Mouse (Mus musculus): ENCODE measurements around the gene Notum. TPM values are rescaled to one million over a fixed set of nuclear protein-coding genes. Genes with fewer than 3 reads are reported as not detected.
A peak's percentile ranks its signal among the peaks of the same experiment; 100 is the strongest.
"Not testable (repeated sequence)": the region's sequence is repeated elsewhere in the genome, so short reads cannot be mapped to it uniquely, and the experiment has no call there.

The Notum gene
- polyA plus RNA-seq, 1 experiment from 2014 or later = 1.1 TPM

DNA sequence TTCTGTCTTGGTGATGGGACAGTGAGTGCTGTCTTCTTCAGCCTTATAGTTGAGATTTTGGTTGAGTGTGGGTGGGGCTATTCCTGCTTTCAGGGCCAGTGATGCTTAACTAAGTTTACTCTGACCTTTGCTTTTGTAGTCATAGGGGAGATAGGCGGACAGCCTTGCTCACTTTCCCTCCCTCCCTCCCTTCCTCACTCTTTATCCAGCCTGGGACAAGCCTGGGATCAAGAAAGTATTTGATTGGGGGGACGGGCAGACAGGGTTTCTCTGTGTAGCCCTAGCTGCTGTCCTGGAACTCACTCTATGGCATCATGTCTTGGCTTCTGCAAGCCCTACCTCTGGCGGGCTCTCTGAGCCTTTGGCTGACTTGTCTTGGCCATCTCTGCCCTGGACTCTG, 32.5 kb upstream of the Notum start:
- no peak overlapping the region for H3K4me3 ChIP-seq
- no peak overlapping the region for H3K9ac ChIP-seq (replicated peaks)
- 54% methylated on average over 3 of the region's 3 CpGs for WGBS
- H3K4me1 ChIP-seq = peaks cover 6% of the 10 kb centered on the region; the same call in 1 of the 2 replicates
- no peak overlapping the region for H3K4me2 ChIP-seq (replicated peaks)
- H3K36me3 ChIP-seq = peaks cover 27% of the 10 kb centered on the region; the same call in 1 of the 2 replicates
- no peak for ATAC-seq (replicated peaks)
- no peaks in the 10 kb centered on the region for H3K9me3 ChIP-seq
- H3K27ac ChIP-seq (replicated peaks) = no peak overlapping the region
- H3K27me3 ChIP-seq = no peaks in the 10 kb centered on the region

DNA sequence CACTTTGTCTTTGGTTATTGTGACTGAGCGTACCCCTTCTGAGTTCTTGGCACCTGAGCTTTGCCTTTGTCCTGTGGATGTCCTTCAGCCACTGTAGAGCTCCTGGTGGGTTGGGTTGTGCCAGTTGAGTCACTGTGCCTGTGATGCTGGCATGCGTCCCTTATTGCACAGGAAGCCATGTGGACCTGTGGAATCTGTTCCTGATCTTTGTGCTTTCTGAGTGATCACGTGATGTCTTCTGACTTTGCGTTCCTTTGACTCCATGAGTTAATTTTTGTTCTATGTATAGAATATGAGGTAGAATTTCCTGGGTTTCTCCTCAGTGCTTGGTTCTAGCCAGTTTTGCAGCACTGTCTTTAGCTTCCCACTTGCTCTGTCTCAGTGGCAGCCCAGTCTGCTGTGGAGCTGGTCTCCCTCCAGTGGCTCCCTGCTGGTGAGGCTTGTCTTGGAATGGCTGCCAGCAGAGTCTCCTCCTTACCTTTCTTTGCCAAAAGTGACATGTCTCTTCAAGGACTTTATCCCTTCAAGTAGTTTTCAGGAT, 31.6 kb upstream of the Notum start:
- H3K36me3 ChIP-seq = peaks cover 33% of the 10 kb centered on the region; the same call in 1 of the 2 replicates
- peaks cover 6% of the 10 kb centered on the region; the same call in 1 of the 2 replicates for H3K4me1 ChIP-seq
- ATAC-seq (replicated peaks) = no peak
- no peak overlapping the region for H3K4me3 ChIP-seq
- no peaks in the 10 kb centered on the region for H3K9me3 ChIP-seq
- no peaks in the 10 kb centered on the region for H3K27me3 ChIP-seq
- no peak overlapping the region for H3K9ac ChIP-seq (replicated peaks)
- H3K4me2 ChIP-seq (replicated peaks) = no peak overlapping the region
- no peak overlapping the region for H3K27ac ChIP-seq (replicated peaks)
- 92% methylated on average over 4 of the region's 4 CpGs for WGBS

DNA sequence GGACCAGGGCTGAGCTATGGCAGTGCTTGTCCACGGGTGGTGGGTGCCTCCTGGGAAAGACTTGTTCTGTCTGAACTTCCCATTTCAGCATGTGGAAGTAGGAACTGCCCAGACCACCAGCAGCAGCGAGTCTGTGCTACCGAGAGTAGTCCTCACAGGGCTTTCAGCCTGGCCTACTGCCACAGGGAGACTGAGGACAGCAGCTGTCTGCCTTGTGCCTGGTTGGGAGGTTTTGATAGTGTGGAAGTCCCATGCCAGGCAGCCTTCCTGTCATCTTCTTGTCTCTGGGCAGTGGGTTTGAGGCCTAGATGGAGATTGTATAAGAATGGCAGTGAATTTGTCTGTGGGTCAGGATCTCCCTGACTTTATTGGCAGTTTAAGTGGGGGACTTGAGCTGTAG, 28.4 kb upstream of the Notum start:
- WGBS = 84% methylated on average over 3 of the region's 3 CpGs
- H3K36me3 ChIP-seq = peaks cover 34% of the 10 kb centered on the region; the same call in 1 of the 2 replicates
- H3K9ac ChIP-seq (replicated peaks) = no peak overlapping the region
- no peaks in the 10 kb centered on the region for H3K4me1 ChIP-seq
- no peak overlapping the region for H3K27ac ChIP-seq (replicated peaks)
- H3K4me2 ChIP-seq (replicated peaks) = no peak overlapping the region
- no peaks in the 10 kb centered on the region for H3K27me3 ChIP-seq
- no peaks in the 10 kb centered on the region for H3K9me3 ChIP-seq
- no peak overlapping the region for H3K4me3 ChIP-seq
- ATAC-seq (replicated peaks) = no peak

DNA sequence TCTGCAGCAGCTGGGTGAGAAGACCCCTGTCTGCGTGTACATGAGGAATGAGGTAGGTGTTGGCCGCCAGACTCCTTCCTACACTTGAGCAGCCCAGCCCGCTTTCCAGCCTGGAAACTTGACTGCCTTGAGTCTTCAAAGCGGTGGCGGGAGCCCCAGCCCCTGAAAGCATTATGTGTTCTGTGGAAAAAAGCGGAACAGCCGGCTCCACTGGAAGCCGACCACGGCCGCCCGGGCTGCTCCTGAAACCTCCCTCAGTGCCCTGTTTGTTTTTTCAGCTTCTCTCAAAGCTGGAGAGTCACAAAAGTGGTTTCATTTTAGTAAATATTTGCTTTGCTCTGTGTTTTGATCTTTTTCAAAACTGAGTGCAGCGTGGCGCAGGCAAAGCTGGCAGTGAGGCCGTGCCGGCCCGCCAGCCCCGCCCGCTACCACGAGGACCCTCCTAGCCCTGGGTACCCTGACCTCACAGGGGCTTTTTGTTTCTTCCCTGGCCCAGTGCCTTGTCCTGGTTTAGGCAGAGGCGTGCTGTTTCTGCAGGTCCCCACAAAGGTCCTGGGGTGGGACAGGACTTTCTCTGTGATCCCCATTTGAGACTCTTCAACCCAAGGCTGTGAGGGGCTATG, 25.8 kb upstream of the Notum start:
- no peaks in the 10 kb centered on the region for H3K9me3 ChIP-seq
- no peak overlapping the region for H3K4me3 ChIP-seq
- no peak overlapping the region for H3K27ac ChIP-seq (replicated peaks)
- no peak overlapping the region for H3K4me2 ChIP-seq (replicated peaks)
- no peaks in the 10 kb centered on the region for H3K27me3 ChIP-seq
- no peak for ATAC-seq (replicated peaks)
- H3K9ac ChIP-seq (replicated peaks) = no peak overlapping the region
- H3K36me3 ChIP-seq = peaks cover 45% of the 10 kb centered on the region
- WGBS = 77% methylated on average over 20 of the region's 20 CpGs
- H3K4me1 ChIP-seq = no peaks in the 10 kb centered on the region

DNA sequence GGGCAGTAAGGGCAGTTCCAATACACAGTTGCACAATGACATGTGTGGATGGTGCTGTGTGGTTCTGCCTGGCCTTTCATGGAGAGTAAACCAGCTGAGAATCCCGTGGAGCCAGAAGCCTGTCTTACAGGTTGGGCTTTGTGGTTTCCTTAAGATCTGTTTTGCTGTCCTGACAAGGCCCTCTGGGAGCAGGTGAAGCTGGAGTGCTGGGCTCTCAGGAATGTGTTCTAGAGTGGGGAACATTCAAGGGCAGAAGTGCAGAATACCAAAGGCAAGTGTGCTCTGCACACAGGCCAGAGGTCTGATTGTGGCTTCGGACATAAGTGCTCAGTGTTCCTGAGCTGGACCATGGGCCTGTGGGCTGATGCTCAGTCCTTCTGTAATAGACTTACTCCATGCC, 23.7 kb upstream of the Notum start:
- 93% methylated on average over 2 of the region's 2 CpGs for WGBS
- no peak for ATAC-seq (replicated peaks)

DNA sequence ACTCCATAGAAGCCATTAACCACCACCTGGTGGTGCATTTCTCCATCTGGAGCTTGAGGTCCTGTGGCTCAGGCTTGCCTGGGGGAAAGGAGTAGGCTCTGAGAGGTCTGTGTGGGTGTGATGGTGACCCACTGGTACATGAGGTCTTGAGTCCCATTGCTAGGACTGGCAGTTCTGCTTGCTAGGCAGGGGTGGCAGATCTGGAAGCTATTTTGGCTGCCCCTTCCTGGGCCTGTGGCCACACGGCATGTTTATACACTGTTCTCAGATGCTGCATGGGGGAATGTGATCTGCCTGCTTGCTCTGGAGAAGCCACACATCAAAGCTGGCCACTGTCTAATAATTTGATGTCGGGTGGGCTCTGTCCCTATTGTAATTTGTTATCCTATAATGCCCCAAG, 23.1 kb upstream of the Notum start:
- H3K4me1 ChIP-seq = no peaks in the 10 kb centered on the region
- H3K27ac ChIP-seq (replicated peaks) = no peak overlapping the region
- 94% methylated on average over 2 of the region's 2 CpGs for WGBS
- H3K4me3 ChIP-seq = no peak overlapping the region
- no peak overlapping the region for H3K4me2 ChIP-seq (replicated peaks)
- H3K9ac ChIP-seq (replicated peaks) = no peak overlapping the region
- H3K9me3 ChIP-seq = no peaks in the 10 kb centered on the region
- H3K36me3 ChIP-seq = peaks cover 58% of the 10 kb centered on the region
- no peaks in the 10 kb centered on the region for H3K27me3 ChIP-seq
- no peak for ATAC-seq (replicated peaks)

More for the DNA sequence above, 23.7 kb upstream of the Notum start:
- Histone ChIP-seq H3K9ac (replicated peaks) (no peak overlapping the region), H3K4me3 (no peak overlapping the region), H3K27me3 (no peaks in the 10 kb centered on the region), H3K27ac (replicated peaks) (no peak overlapping the region), H3K36me3 (peaks cover 58% of the 10 kb centered on the region), H3K9me3 (no peaks in the 10 kb centered on the region), H3K4me1 (no peaks in the 10 kb centered on the region), H3K4me2 (replicated peaks) (no peak overlapping the region)

DNA sequence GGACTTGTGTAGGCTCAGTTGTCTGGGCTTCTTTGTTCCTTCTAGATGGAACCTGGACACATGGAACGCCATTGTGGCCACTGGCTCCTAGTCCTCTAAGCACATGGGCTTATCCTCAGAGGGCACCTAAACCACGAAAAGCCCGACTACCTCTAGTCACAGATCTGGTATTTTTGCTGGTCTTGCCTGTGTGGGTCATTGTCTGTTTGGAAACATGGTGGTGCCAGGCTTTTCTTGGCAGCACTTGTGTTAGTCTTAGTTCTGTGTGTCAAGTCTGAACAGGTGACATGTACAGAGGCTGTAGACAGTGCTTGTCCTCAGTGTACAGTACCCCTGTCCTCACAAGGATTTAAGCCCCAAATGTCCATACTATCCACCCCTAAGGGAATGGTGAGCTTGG, 22.6 kb upstream of the Notum start:
- ATAC-seq (replicated peaks) = no peak
- no peak overlapping the region for H3K4me3 ChIP-seq
- peaks cover 56% of the 10 kb centered on the region for H3K36me3 ChIP-seq
- 88% methylated on average over 3 of the region's 3 CpGs for WGBS
- no peaks in the 10 kb centered on the region for H3K27me3 ChIP-seq
- no peaks in the 10 kb centered on the region for H3K9me3 ChIP-seq
- H3K4me2 ChIP-seq (replicated peaks) = no peak overlapping the region
- no peak overlapping the region for H3K9ac ChIP-seq (replicated peaks)
- H3K4me1 ChIP-seq = no peaks in the 10 kb centered on the region
- no peak overlapping the region for H3K27ac ChIP-seq (replicated peaks)

DNA sequence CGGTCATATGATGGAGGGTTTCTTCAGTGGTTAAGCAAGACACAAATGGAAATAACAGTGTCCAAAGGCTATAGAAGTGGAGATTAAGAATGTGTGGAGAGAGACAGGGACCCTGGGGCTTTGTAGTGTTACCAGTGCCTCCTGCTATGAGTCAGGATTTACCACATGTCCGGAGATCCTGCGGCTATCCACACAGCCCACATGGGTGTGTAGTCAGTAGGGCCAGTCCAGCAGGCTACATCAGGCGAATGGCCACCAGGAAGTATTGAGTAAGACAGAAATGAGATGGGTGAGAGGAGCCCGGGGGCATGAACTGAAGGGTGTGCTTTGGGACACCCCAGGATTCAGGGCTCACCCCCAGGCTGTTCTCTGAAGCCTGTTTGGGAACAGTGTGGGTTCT, 21.7 kb upstream of the Notum start:
- Histone ChIP-seq H3K27me3 (no peaks in the 10 kb centered on the region), H3K27ac (replicated peaks) (no peak overlapping the region), H3K9ac (replicated peaks) (no peak overlapping the region), H3K9me3 (no peaks in the 10 kb centered on the region), H3K36me3 (peaks cover 54% of the 10 kb centered on the region), H3K4me2 (replicated peaks) (no peak overlapping the region), H3K4me3 (no peak overlapping the region), H3K4me1 (no peaks in the 10 kb centered on the region)
- 95% methylated on average over 5 of the region's 5 CpGs for WGBS
- no peak for ATAC-seq (replicated peaks)

DNA sequence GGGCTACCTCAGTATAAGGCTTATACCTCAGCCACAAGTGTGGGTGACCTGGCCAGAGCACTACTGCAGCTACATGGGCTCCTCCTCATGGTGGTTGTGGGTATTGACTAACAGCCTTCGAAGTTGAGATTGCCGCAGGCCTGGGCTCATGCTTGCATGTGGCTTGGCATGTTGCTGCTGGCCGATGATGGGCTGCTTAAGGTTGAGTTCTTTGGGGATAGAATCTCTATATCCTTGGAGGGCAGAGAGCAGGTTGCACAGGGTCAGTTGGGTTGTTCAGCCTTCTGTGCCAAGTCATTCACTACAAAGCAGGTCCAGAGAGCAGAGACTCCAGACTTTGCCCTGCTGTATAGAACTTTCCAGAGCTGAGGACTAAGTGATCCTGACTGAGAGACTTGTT, 18.9 kb upstream of the Notum start:
- Histone ChIP-seq H3K9ac (replicated peaks) (no peak overlapping the region), H3K9me3 (no peaks in the 10 kb centered on the region), H3K36me3 (peaks cover 54% of the 10 kb centered on the region), H3K4me2 (replicated peaks) (no peak overlapping the region), H3K27me3 (no peaks in the 10 kb centered on the region), H3K4me1 (peaks cover 3% of the 10 kb centered on the region), H3K4me3 (no peak overlapping the region), H3K27ac (replicated peaks) (no peak overlapping the region)
- no peak for ATAC-seq (replicated peaks)
- 79% methylated on average over 3 of the region's 3 CpGs for WGBS

DNA sequence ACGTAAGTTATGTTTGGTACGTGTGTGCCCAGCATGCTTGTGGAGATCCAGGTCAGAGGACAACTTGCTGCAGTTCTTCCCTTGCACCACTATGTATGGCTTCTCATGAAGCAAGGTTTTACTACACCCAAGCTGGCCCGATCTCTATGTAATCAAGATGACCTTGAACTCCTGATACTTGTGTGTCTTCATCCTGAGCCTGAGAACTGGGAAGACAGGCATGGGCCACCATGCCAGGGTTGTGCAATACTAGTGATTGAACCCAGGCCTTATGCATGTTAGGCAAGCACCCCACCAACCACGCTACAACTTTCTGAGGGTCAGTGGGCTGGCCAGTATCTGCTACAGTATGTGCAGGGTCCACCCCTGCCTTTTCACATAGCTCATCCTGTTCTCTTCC, 16.0 kb upstream of the Notum start:
- no peak for ATAC-seq (replicated peaks)
- Histone ChIP-seq H3K9ac (replicated peaks) (no peak overlapping the region), H3K36me3 (peaks cover 40% of the 10 kb centered on the region), H3K9me3 (no peaks in the 10 kb centered on the region), H3K27me3 (no peaks in the 10 kb centered on the region), H3K4me1 (peaks cover 18% of the 10 kb centered on the region), H3K27ac (replicated peaks) (no peak overlapping the region), H3K4me3 (no peak overlapping the region), H3K4me2 (replicated peaks) (no peak overlapping the region)
- WGBS = over 99% methylated on average over 4 of the region's 4 CpGs

DNA sequence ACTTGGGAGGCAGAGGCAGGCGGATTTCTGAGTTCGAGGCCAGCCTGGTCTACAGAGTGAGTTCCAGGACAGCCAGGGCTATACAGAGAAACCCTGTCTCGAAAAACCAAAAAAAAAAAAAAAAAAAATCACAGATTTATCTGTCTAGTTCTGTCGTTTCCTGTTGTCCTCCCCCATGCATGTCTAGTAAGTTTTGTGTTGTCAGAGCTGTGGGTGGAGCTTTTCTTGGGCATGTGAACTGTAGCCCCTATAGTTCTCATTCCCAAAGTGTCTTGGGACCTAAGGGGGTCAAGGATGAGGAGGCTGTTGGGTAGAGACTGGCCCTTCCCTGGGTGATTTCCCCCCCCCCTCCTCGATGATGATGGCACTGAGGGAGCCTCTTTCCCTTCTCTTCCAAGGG, 14.9 kb upstream of the Notum start:
- not testable (repeated sequence) for H3K9me3 ChIP-seq; H3K9ac ChIP-seq (replicated peaks); H3K4me3 ChIP-seq; H3K27ac ChIP-seq (replicated peaks); H3K27me3 ChIP-seq; H3K4me2 ChIP-seq (replicated peaks); ATAC-seq (replicated peaks)
- H3K36me3 ChIP-seq = peaks cover 33% of the 10 kb centered on the region
- H3K4me1 ChIP-seq = peaks cover 18% of the 10 kb centered on the region
- 94% methylated on average over 5 of the region's 5 CpGs for WGBS

DNA sequence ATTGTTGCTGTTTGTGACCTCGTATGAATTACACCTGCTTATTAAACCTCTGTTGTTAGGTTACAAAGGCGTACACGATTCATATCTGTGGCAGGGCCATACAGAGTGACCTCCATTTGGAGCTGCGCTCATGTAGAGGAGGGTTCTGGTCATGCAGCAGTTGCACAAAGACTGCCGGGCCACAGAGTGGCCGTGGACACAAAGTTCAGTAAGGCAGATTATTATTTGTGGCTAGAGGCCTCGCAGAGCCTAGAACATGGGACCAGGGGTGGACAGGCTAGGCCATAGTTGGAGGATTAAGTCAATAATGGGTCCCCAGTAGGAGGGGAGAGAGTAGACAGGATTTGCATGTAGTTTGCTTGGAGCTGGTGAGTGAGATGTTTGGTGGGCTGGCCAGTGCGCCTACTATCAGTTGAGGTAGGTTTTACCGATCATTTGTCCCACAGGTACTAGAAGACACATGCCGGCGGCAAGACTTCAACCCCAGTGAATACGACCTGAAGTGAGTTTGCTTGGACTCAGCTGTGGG, 12.7 kb upstream of the Notum start:
- Histone ChIP-seq H3K9ac (replicated peaks) (peak overlapping the region; percentile 63), H3K9me3 (no peaks in the 10 kb centered on the region), H3K4me1 (peaks cover 18% of the 10 kb centered on the region), H3K27ac (replicated peaks) (peak overlapping the region; percentile 87), H3K4me2 (replicated peaks) (peak overlapping the region; percentile 58), H3K27me3 (0 out of 2 replicates have a peak, but pooled peaks cover 4% of the 10 kb centered on the region), H3K36me3 (peaks cover 13% of the 10 kb centered on the region; the same call in 1 of the 2 replicates), H3K4me3 (peak overlapping the region; percentile 66)
- ATAC-seq (replicated peaks) = peak; percentile 4
- WGBS = 37% methylated on average over 12 of the region's 12 CpGs

Data from forebrain, embryonic 15.5 days (tissue).